26 mouse cellular contexts compared by ENCODE assay signal in genomic region chr3:147240651-147241050, GRCm38 (mm10).
A peak's percentile ranks its signal among the peaks of the same experiment; 100 is the strongest.
DNase-seq lines count a peak whose midpoint lies in the region; ATAC-seq lines count a peak whose summit lies in the region.
"Had no signal": no experiment of that assay in that cellular context is flagged by ENCODE, and none has a peak within 500 bp of the region (broad histone marks: within the 10 kb centered on the region; RNA-seq: fewer than 3 reads in every experiment).

No protein-coding gene starts in this region.

- WGBS in embryonic facial prominence, embryonic 14.5 days = 78% methylated on average over 4 of the region's 4 CpGs
- 57% methylated on average over 4 of the region's 4 CpGs for WGBS in embryonic facial prominence, embryonic 10.5 days

- H3K27me3 ChIP-seq in embryonic facial prominence, embryonic 14.5 days (replicated peaks; ENCODE audit: control insufficient read depth, insufficient read depth, low read length) = no peaks in the 10 kb centered on the region
- no peaks in the 10 kb centered on the region for H3K27me3 ChIP-seq in embryonic facial prominence, embryonic 10.5 days (replicated peaks; ENCODE audit: low read depth, poor library complexity, severe bottlenecking)
- H3K27me3 ChIP-seq: CH12.LX; heart, embryonic 13.5 days; hindbrain, embryonic 15.5 days; intestine, embryonic 15.5 days; liver, embryonic 13.5 days; midbrain, embryonic 13.5 days had no signal

- H3K4me1 ChIP-seq in embryonic facial prominence, embryonic 14.5 days (ENCODE audit: control insufficient read depth, insufficient read depth, low read length) = no peaks in the 10 kb centered on the region
- no peaks in the 10 kb centered on the region; the same call in 1 of the 2 replicates for H3K4me1 ChIP-seq in embryonic facial prominence, embryonic 10.5 days
- H3K4me1 ChIP-seq: heart, embryonic 13.5 days; hindbrain, embryonic 15.5 days; intestine, embryonic 15.5 days; liver, embryonic 13.5 days had no signal

- no peaks in the 10 kb centered on the region for H3K9me3 ChIP-seq in embryonic facial prominence, embryonic 14.5 days (ENCODE audit: control insufficient read depth, low read length)
- no peaks in the 10 kb centered on the region for H3K9me3 ChIP-seq in embryonic facial prominence, embryonic 10.5 days
- H3K9me3 ChIP-seq: heart, embryonic 13.5 days; hindbrain, embryonic 15.5 days; intestine, embryonic 15.5 days; liver, embryonic 13.5 days; midbrain, embryonic 13.5 days had no signal

- H3K36me3 ChIP-seq in embryonic facial prominence, embryonic 14.5 days (ENCODE audit: control insufficient read depth, insufficient read depth, low read length) = no peaks in the 10 kb centered on the region
- H3K36me3 ChIP-seq in embryonic facial prominence, embryonic 10.5 days (replicated peaks) = no peaks in the 10 kb centered on the region
- H3K36me3 ChIP-seq: G1E; heart, embryonic 13.5 days; hindbrain, embryonic 15.5 days; intestine, embryonic 15.5 days; liver, embryonic 13.5 days; midbrain, embryonic 13.5 days had no signal

- H3K9ac ChIP-seq in embryonic facial prominence, embryonic 14.5 days (ENCODE audit: low read depth, low read length) = no peak overlapping the region
- H3K9ac ChIP-seq: forebrain, postnatal 0 days; heart, embryonic 13.5 days; hindbrain, embryonic 15.5 days; intestine, embryonic 15.5 days; liver, embryonic 13.5 days; lung, embryonic 14.5 days; midbrain, embryonic 13.5 days had no signal

- no peak overlapping the region for H3K4me2 ChIP-seq in embryonic facial prominence, embryonic 14.5 days (ENCODE audit: low read depth, low read length)
- H3K4me2 ChIP-seq: heart, embryonic 13.5 days; hindbrain, embryonic 15.5 days; intestine, embryonic 15.5 days; liver, embryonic 13.5 days; lung, embryonic 14.5 days; midbrain, embryonic 13.5 days had no signal

- H3K27ac ChIP-seq in embryonic facial prominence, embryonic 14.5 days (replicated peaks; ENCODE audit: low read depth, low read length) = no peak overlapping the region
- no peak overlapping the region for H3K27ac ChIP-seq in embryonic facial prominence, embryonic 10.5 days (replicated peaks)
- H3K27ac ChIP-seq: heart, adult 2 months; heart, embryonic 13.5 days; hindbrain, embryonic 15.5 days; intestine, embryonic 15.5 days; liver, embryonic 13.5 days; midbrain, embryonic 13.5 days; stomach, postnatal 0 days had no signal

- peak; percentile 45 for DNase-seq in embryonic facial prominence, embryonic 14.5 days (ENCODE audit: low spot score)
- DNase-seq in embryonic facial prominence, embryonic 10.5 days (ENCODE audit: low spot score) = no peak
- DNase-seq in lung, postnatal 25 days (ENCODE audit: low spot score) = peak; percentile 7
- DNase-seq in lung, adult 18-20 months = no peak
- DNase-seq in Muller cell, postnatal 12 days (ENCODE audit: inconsistent ontology term) = peak; percentile 90
- DNase-seq in embryo, embryonic 9.5 days (ENCODE audit: extremely low spot score) = peak; percentile 9
- DNase-seq in ovary, adult 18-20 months (ENCODE audit: low spot score) = no peak
- no peak for DNase-seq in kidney, postnatal 4 days
- DNase-seq: adrenal gland, postnatal 25 days; B cell, adult 2 months; cerebellum, adult 9-11 months; forebrain, postnatal 0 days; gastrocnemius, postnatal 14 days; heart, adult 2 months; kidney, adult 8-10 months; kidney, postnatal 25 days; liver, embryonic 13.5 days; lung, embryonic 14.5 days; thymus, adult 2 months had no signal

- ATAC-seq in embryonic facial prominence, embryonic 14.5 days (ENCODE audit: low read depth) = peak; percentile 30; the same call in 1 of the 2 replicates
- ATAC-seq: forebrain, postnatal 0 days; intestine, embryonic 15.5 days; midbrain, embryonic 13.5 days had no signal

- H3K4me3 ChIP-seq in embryonic facial prominence, embryonic 14.5 days (ENCODE audit: low read depth, low read length) = no peak overlapping the region
- no peak overlapping the region for H3K4me3 ChIP-seq in embryonic facial prominence, embryonic 10.5 days
- H3K4me3 ChIP-seq: heart, adult 2 months; heart, embryonic 13.5 days; hindbrain, embryonic 15.5 days; intestine, embryonic 15.5 days; liver, embryonic 13.5 days; midbrain, embryonic 13.5 days had no signal

Comparison
In these comparisons a context has a peak if more than half of its experiments do, and no peak if none do; other contexts are left out.
1. DNase-seq: peak in embryonic facial prominence, embryonic 14.5 days (single experiment), lung, postnatal 25 days (single experiment), Muller cell, postnatal 12 days (single experiment) and embryo, embryonic 9.5 days (single experiment); none in embryonic facial prominence, embryonic 10.5 days (single experiment), lung, adult 18-20 months (0 of 2), ovary, adult 18-20 months (single experiment) and kidney, postnatal 4 days (0 of 2).